Mouse (Mus musculus) thymus, postnatal 25 days (tissue): Measurements from ENCODE around the gene Gm4631.
"Not testable (repeated sequence)": the region's sequence is repeated elsewhere in the genome, so short reads cannot be mapped to it uniquely, and the experiment has no call there.

ENCODE experiments used
- DNase-seq: peaks from one replicate; pipeline ENCODE4 v3.0.0; 2022

Gene Gm4631

DNA sequence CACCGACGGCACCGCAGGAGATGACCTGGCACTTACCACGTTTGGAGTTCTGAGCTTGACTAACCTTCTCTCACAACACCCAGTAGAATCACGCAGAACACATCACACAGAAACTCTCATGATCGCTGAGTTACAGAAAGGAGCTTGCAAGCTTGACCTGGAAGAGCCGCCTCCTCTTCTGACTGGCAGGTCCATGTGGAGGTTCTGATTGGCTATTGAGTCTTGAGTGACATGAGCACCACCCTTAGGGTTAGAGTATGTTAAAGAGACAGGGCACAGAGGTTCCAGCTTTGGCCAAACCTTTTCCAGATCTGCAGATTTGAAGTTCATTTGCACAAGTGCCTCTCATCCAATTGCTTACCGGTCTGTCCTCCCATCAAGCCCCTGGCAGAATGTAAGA, at the start of gene Gm4631:
Gm4631 (minus strand) TSS at position 101 of the 400 bp plus-strand sequence.
- not testable (repeated sequence) for DNase-seq

- DNase-seq = not testable (repeated sequence)
Observed at GRCm38 (mm10) chr2:175372136-175372535, 34.1 kb upstream of the Gm4631 start, which contains the start of gene Zfp968. Gene Zfp968 (plus strand): TSS chr2:175372436.

GRCm38 (mm10) chr2:175274825-175275224, 63.2 kb downstream of the Gm4631 start, which contains the start of gene Gm14440:
Gene Gm14440 (plus strand): TSS chr2:175275125.
- not testable (repeated sequence) for DNase-seq
